Mouse (Mus musculus) brain, embryonic 14.5 days (tissue): Measurements from ENCODE around the gene Lrrc8a. TPM values are rescaled to one million over a fixed set of nuclear protein-coding genes. Genes with fewer than 3 reads are reported as not detected.

ENCODE experiments used
- DNase-seq: peaks from one replicate; pipeline ENCODE4 v3.0.0-alpha.2; 2011; ENCODE audit warnings: low read depth
- CTCF ChIP-seq: fragments of 200-500 bp; IDR thresholded peaks from 2 replicates; pipeline ENCODE4 v1.5.1; 2012; ENCODE audit warnings: inconsistent platforms, mild to moderate bottlenecking, moderate library complexity, borderline replicate concordance; ENCODE audit not compliant: insufficient read depth, insufficient read length; ENCODE audit errors: extremely low read depth
- POLR2A ChIP-seq: fragments of 200-500 bp; IDR thresholded peaks from 2 replicates; pipeline ENCODE4 v1.6.1; 2012; ENCODE audit warnings: mild to moderate bottlenecking, inconsistent platforms, borderline replicate concordance; ENCODE audit not compliant: poor library complexity, insufficient read depth, insufficient read length, severe bottlenecking; ENCODE audit errors: extremely low read depth
- polyA plus RNA-seq: library from polyadenylated mRNA; depleted of rRNA; stranded (reverse); fragments of >200 nt; gene quantifications from 2 replicates; pipeline ENCODE4 v1.2.3, GENCODE M21; 2012

Gene Lrrc8a
- polyA plus RNA-seq, 1 experiment: 42.4 TPM

- peak; percentile 64 for DNase-seq
These were observed 28.3 kb downstream of the Lrrc8a start, which contains the start of gene Phyhd1 for GRCm38 (mm10) chr2:30265767-30266253. Gene Phyhd1, plus strand, starts transcription at chr2:30266203.

GRCm38 (mm10) chr2:30266392-30266941, 29.0 kb downstream of the Lrrc8a start:
- DNase-seq: peak; percentile 71
- TF ChIP-seq POLR2A: no peak
- TF ChIP-seq CTCF: no peak

More at GRCm38 (mm10) chr2:30265767-30266253, 28.3 kb downstream of the Lrrc8a start, which contains the start of gene Phyhd1:
- TF ChIP-seq POLR2A (no peak), CTCF (no peak)

DNA sequence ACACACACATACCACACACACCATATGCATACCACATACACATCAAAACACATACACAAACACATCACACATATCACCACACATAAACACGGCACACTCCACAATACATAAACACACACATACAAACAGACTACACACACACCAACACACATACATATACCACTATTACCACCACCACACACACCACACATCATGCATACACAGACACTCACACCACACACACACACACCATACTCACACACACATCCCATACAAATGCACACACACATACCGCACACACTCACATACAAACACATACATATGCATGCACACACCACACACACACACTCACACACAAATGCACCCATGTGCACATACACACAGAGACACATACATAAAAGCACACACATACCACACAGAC, 30.0 kb downstream of the Lrrc8a start:
- no peak for TF ChIP-seq POLR2A
- no peak for DNase-seq

GRCm38 (mm10) chr2:30268371-30268770, 30.9 kb downstream of the Lrrc8a start:
- TF ChIP-seq POLR2A (no peak), CTCF (no peak)
- no peak for DNase-seq

GRCm38 (mm10) chr2:30269241-30269990, 31.9 kb downstream of the Lrrc8a start:
- TF ChIP-seq CTCF: no peak
- no peak for TF ChIP-seq POLR2A
- DNase-seq: no peak

DNA sequence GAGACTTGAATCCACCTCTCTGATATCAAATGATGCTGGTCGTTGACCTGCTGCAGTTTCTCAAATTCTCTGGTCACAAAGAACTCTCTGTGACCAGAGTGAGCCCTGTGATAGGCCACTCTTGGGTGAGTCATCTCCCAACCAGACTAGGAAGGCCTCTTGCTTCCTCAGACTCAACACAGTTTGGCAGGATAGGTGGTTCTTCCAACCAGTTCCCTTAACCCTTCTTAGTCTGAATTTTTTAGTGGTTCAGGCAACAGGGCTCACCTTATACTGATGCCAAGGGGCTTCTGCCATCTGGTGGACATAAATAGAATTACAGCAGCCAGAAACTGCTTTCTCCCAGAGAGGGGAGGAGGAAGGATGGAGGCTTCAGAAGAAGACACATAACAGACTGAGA, 32.6 kb downstream of the Lrrc8a start:
- peak; percentile 83; the same call in 1 of the 2 replicates for TF ChIP-seq CTCF
- TF ChIP-seq POLR2A: no peak

GRCm38 (mm10) chr2:30280743-30281142, 43.2 kb downstream of the Lrrc8a start, which contains the start of gene Gm28038:
Gene Gm28038, plus strand, starts transcription at chr2:30281043.
- TF ChIP-seq CTCF: no peak
- TF ChIP-seq POLR2A: no peak
- DNase-seq: no peak

More for the DNA sequence above, 32.6 kb downstream of the Lrrc8a start:
- peak; percentile 82 for DNase-seq

DNA sequence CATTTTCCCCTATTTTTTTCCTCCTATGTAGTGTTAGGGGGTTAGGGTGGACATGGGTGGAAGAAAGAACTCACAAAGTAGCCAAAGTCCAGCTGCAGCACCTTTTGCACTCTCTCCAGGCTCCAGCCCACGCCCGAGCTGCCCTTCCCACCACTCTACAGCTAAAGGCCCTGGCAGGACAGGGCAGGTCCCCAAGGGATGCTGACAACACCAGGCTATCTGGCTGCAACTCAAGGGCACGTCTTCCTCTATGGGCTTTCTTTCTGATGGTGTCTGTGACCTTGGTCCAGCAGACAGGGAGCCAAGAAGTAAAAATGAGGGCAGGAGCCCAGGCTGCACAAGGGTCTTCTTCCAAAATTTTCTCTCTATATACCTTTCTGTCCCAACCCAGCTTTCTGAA, 44.1 kb downstream of the Lrrc8a start:
- DNase-seq: no peak
- no peak for TF ChIP-seq POLR2A
- no peak for TF ChIP-seq CTCF

GRCm38 (mm10) chr2:30283193-30283592, 45.7 kb downstream of the Lrrc8a start:
- no peak for TF ChIP-seq POLR2A
- TF ChIP-seq CTCF: no peak
- no peak for DNase-seq

DNA sequence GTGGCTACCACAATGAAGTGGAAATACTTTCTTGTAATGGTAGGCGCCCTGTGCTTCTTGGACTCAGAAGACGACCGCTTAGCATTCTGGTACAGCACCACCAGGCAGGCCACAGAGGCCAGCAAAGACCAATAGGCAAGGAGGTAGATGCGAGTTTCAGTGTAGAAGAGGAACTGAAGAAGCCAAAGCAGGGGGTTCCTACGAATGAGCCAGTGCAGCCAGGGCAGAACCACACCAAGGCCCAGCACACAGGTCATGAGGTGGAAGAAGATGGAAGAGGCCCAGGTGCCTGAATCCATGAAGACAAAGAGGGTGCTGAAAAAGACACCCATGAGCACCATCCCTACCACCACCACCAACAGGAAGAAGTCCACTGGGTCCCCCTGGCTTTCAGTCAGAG, 47.5 kb downstream of the Lrrc8a start:
- no peak for TF ChIP-seq CTCF
- no peak for DNase-seq

- DNase-seq: no peak
- TF ChIP-seq CTCF (no peak), POLR2A (no peak)
These were observed 48.1 kb downstream of the Lrrc8a start for GRCm38 (mm10) chr2:30285416-30286181.
